8 mouse cellular contexts compared by ENCODE assay signal in genomic region chr3:102995605-102996321, GRCm38 (mm10). TPM values are rescaled to one million over a fixed set of nuclear protein-coding genes. Genes with fewer than 3 reads are reported as not detected.
DNase-seq lines count a peak whose midpoint lies in the region; ATAC-seq and TF ChIP-seq lines count a peak whose summit lies in the region.

Gene Sike1 (plus strand): TSS chr3:102995708.

- H3K27ac ChIP-seq in cortical plate, adult 2 months (ENCODE audit: insufficient read depth, low read length) = peak within 1 kb of the TSS; percentile 90

- peak; percentile 94 for ATAC-seq in activated CD4-positive, CD25-positive, alpha-beta regulatory T cell, adult 4 months
- ATAC-seq in megakaryocyte progenitor cell, adult 5-6 weeks (replicated peaks; ENCODE audit: poor library complexity) = peak; percentile 93

- peak; percentile 93 for DNase-seq in gastrocnemius, postnatal 10 days
- DNase-seq in induced T-regulatory cell, adult 2 months (ENCODE audit: low read depth) = peak; percentile 98
- DNase-seq in left cerebral cortex, adult 9 months (ENCODE audit: low spot score in 2 of 2) = peak; percentile 83 to 94
- peak; percentile 93 for DNase-seq in right cerebral cortex, postnatal 14 days
- peak; percentile 93 to 95 for DNase-seq in urinary bladder, postnatal 36 days (ENCODE audit: low spot score in 2 of 2)

- H3K4me1 ChIP-seq in cortical plate, adult 2 months (ENCODE audit: control insufficient read depth, insufficient read depth, low read length) = peaks cover 4% of the 10 kb centered on the region; the same call in 1 of the 2 replicates

- peak within 1 kb of the TSS; percentile 82 for H3K4me3 ChIP-seq in cortical plate, adult 2 months (ENCODE audit: insufficient read depth, low read length)

- no peak for TF ChIP-seq CTCF in cortical plate, adult 2 months (IDR thresholded peaks at IDR 0.05; ENCODE audit: extremely low read depth, insufficient read depth, low read length)

- peak; percentile 80 for TF ChIP-seq POLR2A in cortical plate, adult 2 months (IDR thresholded peaks at IDR 0.05; ENCODE audit: extremely low read depth, insufficient read depth, low read length)

RNA-seq across cellular contexts. Expression of gene Sike1, which starts in this region (rescaled TPM):
- 10 to 100 TPM; 70.8 to 84.2 TPM for polyA plus RNA-seq in activated CD4-positive, CD25-positive, alpha-beta regulatory T cell, adult 4 months (2017; shearing (Covaris generic))
- polyA plus RNA-seq in cortical plate, adult 2 months (2012; rRNA removed) = 35.4 and 35.5 TPM in 2 replicates
- 10 to 100 TPM; 82.6 to 88.0 TPM for total RNA-seq in gastrocnemius, postnatal 10 days (2021)
- total RNA-seq in megakaryocyte progenitor cell, adult 5-6 weeks (2015) = 36.6 and 41.4 TPM in 2 replicates
- 14.5 and 19.5 TPM in 2 replicates for total RNA-seq in megakaryocyte progenitor cell, adult 5-6 weeks (2017)

Comparison
In these comparisons a context has a peak if more than half of its experiments do, and no peak if none do; other contexts are left out.
1. Peak in every context shown above with its lines: DNase-seq, ATAC-seq, H3K4me3 ChIP-seq and H3K27ac ChIP-seq.